Mouse (Mus musculus) embryonic fibroblast, embryonic 13.5 days (primary cell): ENCODE results near the gene Pdcd6ip.

Source experiments
- CTCF ChIP-seq: IDR thresholded peaks from 2 replicates; pipeline ENCODE4 v1.5.1; 2011; ENCODE audit warnings: mild to moderate bottlenecking, control low read depth, low read length, moderate library complexity, borderline replicate concordance; ENCODE audit not compliant: insufficient read depth
- POLR2A ChIP-seq: IDR thresholded peaks from 2 replicates; pipeline ENCODE4 v1.6.1; 2011; ENCODE audit warnings: low read depth, mild to moderate bottlenecking, control low read depth, low read length, moderate library complexity

DNA sequence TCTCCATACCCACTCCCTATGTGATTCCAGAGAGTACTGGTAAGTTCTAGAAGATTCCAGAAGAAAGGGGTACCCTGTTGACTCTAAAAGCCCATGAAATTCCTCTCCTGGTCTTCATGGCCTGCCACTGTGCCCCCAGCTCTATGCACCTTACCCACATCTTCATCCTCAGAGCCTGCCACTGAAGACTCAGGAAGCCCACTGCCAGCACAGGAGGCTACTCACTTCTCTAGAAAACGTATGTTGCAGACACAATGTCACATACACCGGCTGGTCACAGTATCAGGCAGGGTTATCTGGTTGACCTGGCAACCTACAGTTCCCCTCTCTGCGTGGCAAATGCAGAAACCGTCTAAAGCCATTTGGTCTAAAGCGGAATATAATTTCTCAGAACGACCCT is 91.0 kb downstream of the Pdcd6ip start:
- no peak for TF ChIP-seq CTCF
- no peak for TF ChIP-seq POLR2A
